Mouse (Mus musculus) erythroblast, embryonic 14.5 days (primary cell): Measurements from ENCODE around the gene Arhgap15. TPM values are rescaled to one million over a fixed set of nuclear protein-coding genes. Genes with fewer than 3 reads are reported as not detected.

ENCODE experiments used
- H3K27me3 ChIP-seq: 2 replicates; pipeline ENCODE4 v1.6.1; 2012; ENCODE audit warnings: inconsistent platforms; ENCODE audit not compliant: control insufficient read depth
- H3K36me3 ChIP-seq: 2 replicates; pipeline ENCODE4 v1.6.1; 2012; ENCODE audit warnings: mild to moderate bottlenecking, inconsistent platforms; ENCODE audit not compliant: control insufficient read depth
- H3K4me1 ChIP-seq: 2 replicates; pipeline ENCODE4 v1.6.1; 2012; ENCODE audit warnings: inconsistent platforms; ENCODE audit not compliant: control insufficient read depth
- H3K4me3 ChIP-seq: replicated peaks from 2 replicates; pipeline ENCODE3; 2012; ENCODE audit warnings: moderate library complexity, mild to moderate bottlenecking, inconsistent platforms
- H3K9me3 ChIP-seq: 2 replicates; pipeline ENCODE4 v1.6.1; 2012; ENCODE audit warnings: low read length, inconsistent platforms, mixed read lengths; ENCODE audit not compliant: control insufficient read depth
- GATA1 ChIP-seq: IDR thresholded peaks from 2 replicates; pipeline ENCODE4 v1.6.1; 2012; ENCODE audit warnings: low read length, inconsistent platforms, mixed read lengths
- TAL1 ChIP-seq: IDR thresholded peaks from 3 replicates; pipeline ENCODE4 v1.6.1; 2012; ENCODE audit warnings: low read length, inconsistent platforms, mixed read lengths
- polyA plus RNA-seq: library from polyadenylated mRNA; stranded (reverse); fragments of >175 nt; gene quantifications from 2 replicates; pipeline ENCODE4 v1.2.3, GENCODE M21; 2012

The Arhgap15 gene
- polyA plus RNA-seq, 1 experiment, result 0.02 TPM

DNA sequence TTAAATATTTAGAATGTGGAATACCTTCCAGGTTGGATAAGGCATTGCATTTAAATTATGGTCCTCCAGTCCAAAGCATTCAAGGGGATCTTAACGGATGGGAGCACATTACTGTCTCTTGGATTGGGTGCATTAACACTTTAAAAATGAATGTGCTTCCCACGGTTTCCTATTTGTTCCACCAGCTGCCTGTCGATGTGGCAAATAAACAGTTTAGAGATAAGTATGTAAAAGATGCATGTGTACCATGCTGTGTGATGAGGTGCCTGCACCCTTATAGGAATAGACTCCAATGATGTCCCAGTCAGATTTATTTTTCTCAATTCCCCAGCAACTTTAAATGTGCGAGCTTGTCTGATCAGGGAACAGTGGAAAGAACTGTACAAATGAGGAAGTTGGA is 332.6 kb downstream of the Arhgap15 start:
- Histone ChIP-seq H3K4me3 (no peak overlapping the region), H3K9me3 (no peaks in the 10 kb centered on the region), H3K27me3 (no peaks in the 10 kb centered on the region), H3K36me3 (no peaks in the 10 kb centered on the region), H3K4me1 (no peaks in the 10 kb centered on the region)
- no peak for TF ChIP-seq TAL1
- TF ChIP-seq GATA1, result no peak

DNA sequence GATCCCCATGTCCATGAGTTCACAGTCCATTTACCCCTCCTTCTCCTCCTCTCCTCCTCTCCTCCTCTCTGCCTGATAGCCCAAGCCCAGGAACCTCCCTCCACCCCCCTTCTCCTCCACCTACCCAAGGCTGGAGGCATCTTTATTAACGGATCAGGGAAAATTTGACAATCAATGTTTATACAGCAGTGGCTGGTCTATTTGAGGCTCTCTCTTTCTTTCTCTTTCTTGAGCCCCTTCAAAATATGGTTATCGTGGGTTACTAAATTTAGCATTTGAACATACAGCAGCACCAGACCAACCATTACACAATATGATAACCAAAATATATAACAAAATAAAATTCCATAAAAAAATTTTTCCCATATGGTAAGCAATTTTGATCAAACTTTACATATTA is 335.8 kb downstream of the Arhgap15 start:
- TF ChIP-seq TAL1, result no peak
- TF ChIP-seq GATA1, result no peak
- no peaks in the 10 kb centered on the region for H3K36me3 ChIP-seq
- H3K4me1 ChIP-seq, result no peaks in the 10 kb centered on the region
- no peaks in the 10 kb centered on the region for H3K9me3 ChIP-seq
- no peak overlapping the region for H3K4me3 ChIP-seq
- H3K27me3 ChIP-seq, result no peaks in the 10 kb centered on the region

DNA sequence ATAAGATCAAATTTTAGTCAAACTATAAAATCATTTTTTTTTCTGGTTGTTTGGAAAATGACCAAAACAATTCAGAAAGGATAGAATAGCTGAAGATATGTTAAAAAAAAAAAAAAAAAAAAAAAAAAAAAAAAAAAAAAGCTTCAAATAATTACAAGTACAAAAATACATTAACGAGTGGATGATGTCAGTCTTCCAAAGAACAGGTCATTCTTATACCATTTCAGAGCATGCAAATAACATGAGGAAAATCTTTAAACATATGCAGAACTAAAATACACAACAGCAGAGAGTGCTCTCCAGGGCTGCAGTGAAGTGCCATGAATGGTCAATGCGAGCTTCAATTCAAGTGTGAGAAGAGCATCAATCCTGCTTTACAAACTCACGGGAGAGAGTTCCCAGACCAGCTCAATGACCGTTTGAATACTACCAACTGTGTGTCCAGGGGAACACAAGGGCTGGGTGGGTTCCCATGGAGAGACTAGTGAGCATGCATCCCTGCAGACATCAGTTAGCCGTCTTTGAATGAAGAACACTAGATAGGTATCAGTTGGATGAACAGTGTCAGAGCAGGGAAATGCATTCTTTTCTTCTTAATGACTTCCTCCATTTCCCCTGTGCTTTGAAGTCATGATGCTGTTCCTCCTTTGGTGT is 337.9 kb downstream of the Arhgap15 start:
- no peaks in the 10 kb centered on the region for H3K27me3 ChIP-seq
- no peaks in the 10 kb centered on the region for H3K4me1 ChIP-seq
- H3K4me3 ChIP-seq, result no peak overlapping the region
- TF ChIP-seq GATA1, result no peak
- no peaks in the 10 kb centered on the region for H3K9me3 ChIP-seq
- H3K36me3 ChIP-seq, result no peaks in the 10 kb centered on the region

DNA sequence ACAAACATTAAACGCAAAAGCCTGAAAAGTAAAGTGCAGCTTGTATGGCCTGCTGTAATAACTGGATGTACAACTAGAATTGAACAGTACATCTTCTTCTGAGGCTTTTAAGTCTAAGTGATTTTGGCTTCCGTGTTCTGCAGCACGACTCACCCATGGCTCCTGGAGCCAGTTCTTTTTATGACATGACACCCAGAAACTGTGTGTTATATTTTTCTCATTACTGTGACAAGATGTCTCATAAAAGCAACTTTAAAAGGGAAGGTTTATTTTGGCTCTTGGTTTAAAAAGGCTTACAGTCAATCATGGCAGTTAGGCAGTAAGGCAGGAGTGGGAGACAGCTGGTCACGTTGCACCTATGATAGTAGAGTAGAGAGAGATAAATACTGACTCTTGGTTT is 349.9 kb downstream of the Arhgap15 start:
- Histone ChIP-seq H3K4me3 (no peak overlapping the region), H3K9me3 (no peaks in the 10 kb centered on the region), H3K27me3 (no peaks in the 10 kb centered on the region), H3K4me1 (no peaks in the 10 kb centered on the region), H3K36me3 (no peaks in the 10 kb centered on the region)
- TF ChIP-seq GATA1 (no peak), TAL1 (no peak)

DNA sequence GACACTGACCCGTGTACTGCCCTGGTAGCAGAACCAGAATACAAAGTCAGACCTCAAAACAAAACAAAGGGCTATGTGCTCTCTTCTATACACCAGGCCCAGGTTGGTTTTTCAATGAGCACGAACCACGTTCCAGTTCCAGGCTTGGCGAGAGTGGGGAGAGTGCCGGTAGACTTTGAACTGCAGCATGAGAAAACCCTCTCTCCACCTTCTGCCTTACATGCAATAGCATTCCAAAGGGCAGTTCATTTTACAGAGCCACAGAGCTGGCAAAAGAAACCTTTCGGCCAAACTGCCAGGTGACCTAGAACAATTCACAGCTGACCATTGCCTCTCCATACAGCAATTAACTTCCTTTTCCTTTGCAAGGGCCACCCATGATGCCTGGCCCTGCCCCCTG is 353.7 kb downstream of the Arhgap15 start:
- Histone ChIP-seq H3K36me3 (no peaks in the 10 kb centered on the region), H3K4me1 (no peaks in the 10 kb centered on the region), H3K4me3 (no peak overlapping the region), H3K27me3 (no peaks in the 10 kb centered on the region), H3K9me3 (no peaks in the 10 kb centered on the region)
- TF ChIP-seq TAL1 (no peak), GATA1 (no peak)

DNA sequence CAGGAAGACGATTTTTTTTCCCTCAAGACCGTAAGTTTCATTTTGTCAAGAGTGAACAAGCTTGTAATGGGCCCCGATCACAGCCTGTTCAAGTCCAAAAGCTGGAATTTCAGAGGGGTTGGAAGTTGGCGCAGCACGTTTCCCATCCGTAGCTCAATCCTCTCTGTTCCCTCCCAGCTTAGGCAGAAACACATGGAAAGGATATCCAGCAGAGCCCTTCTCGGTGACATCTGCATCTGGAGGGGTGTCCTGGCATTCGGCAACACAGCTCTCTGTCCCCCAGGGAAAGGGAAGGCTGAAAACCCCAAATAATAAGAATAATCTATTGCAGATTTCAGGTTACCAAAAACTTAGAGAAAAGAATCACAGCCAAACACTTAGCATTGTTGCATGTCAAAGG is 354.7 kb downstream of the Arhgap15 start:
- TF ChIP-seq GATA1 (no peak), TAL1 (no peak)
- no peak overlapping the region for H3K4me3 ChIP-seq
- H3K36me3 ChIP-seq, result no peaks in the 10 kb centered on the region

DNA sequence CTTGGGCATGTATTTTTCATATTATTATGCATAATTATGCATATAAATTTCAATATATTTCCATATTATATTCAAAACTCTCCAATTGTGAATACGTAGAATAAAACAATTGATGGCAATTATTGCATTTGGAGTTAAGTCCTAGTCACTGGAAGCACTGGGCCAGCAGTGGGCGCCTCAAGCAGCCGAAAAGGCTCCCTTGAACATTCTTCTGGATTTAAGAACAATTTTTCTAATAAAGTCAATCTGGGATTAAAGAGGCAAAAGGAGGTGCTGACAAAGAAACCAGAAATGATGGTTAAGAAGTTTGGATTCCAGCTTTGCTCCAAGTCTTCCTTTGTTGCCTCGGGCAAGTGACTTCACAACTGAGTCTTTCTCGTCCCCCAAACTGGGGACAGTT is 355.1 kb downstream of the Arhgap15 start:
- TF ChIP-seq TAL1 (no peak), GATA1 (no peak)
- H3K9me3 ChIP-seq, result no peaks in the 10 kb centered on the region
- H3K27me3 ChIP-seq, result no peaks in the 10 kb centered on the region
- no peaks in the 10 kb centered on the region for H3K36me3 ChIP-seq
- H3K4me1 ChIP-seq, result no peaks in the 10 kb centered on the region
- no peak overlapping the region for H3K4me3 ChIP-seq

More for the DNA sequence above, 354.7 kb downstream of the Arhgap15 start:
- no peaks in the 10 kb centered on the region for H3K4me1 ChIP-seq
- H3K27me3 ChIP-seq, result no peaks in the 10 kb centered on the region
- no peaks in the 10 kb centered on the region for H3K9me3 ChIP-seq

DNA sequence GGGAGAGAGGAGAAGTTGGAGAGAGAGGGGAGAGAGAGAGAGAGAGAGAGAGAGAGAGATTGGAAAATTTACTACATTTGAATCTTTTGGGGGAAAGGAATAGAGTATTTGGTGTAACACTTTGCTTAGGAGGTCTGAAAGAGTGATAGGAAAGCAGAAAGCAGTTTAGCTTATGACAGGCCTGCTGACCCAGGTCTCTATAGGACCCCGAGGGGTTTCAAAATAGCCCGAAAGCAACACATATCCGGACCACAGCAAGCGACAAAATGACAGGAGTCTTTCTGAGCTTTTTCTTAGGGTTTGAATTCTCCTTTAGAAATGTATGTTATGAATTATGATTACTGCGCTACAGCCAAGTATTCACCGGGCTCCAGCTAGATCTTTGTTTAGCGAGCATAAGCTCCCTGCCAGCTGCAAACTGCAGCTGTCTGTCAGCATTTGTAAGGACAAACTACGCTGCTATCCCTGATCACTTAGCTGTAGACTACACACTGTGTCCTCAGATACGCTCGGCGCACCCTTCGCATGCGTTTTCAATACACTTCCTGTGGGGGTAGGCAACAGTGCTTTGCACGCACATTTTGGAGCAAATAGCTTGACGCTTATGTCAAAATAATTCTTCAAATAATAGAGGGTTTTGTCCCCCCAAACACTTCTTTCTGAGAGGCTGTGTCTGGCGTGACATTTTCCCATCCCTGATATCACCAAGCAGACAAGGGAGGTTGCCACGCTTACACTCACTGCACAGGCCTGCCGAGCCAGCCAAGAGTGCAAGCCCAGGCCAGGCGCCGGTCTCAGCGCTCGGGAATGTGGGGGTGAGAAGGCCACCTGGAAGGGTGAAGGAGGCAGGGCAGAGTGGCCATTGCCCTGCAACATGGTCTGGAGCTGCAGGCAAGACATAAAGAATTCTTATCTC is 355.9 kb downstream of the Arhgap15 start:
- Histone ChIP-seq H3K36me3 (no peaks in the 10 kb centered on the region), H3K9me3 (no peaks in the 10 kb centered on the region)
- no peak for TF ChIP-seq TAL1
- no peak for TF ChIP-seq GATA1

DNA sequence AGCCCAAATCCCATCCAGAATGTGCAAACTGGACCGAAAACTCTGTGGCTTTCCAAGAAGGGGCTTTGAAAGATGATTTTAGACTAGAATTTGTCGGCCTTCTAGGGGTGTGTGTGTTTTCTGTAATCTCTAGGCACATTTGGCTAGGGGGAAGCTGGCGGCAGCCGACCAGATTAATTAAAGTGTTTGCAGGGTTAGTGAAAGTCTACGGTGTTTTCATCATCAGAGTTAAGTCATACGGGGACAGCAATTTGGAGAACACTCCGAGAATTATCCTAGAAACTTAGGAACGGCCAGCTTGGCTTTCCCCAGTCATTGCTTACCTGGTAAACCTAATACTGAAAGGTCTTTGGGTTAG is 356.6 kb downstream of the Arhgap15 start:
- no peaks in the 10 kb centered on the region for H3K9me3 ChIP-seq
- no peaks in the 10 kb centered on the region for H3K27me3 ChIP-seq
- H3K4me1 ChIP-seq, result no peaks in the 10 kb centered on the region
- H3K36me3 ChIP-seq, result no peaks in the 10 kb centered on the region
- TF ChIP-seq TAL1, result no peak
- TF ChIP-seq GATA1, result no peak
- no peak overlapping the region for H3K4me3 ChIP-seq

More for the DNA sequence above, 355.9 kb downstream of the Arhgap15 start:
- Histone ChIP-seq H3K4me3 (no peak overlapping the region), H3K27me3 (no peaks in the 10 kb centered on the region), H3K4me1 (no peaks in the 10 kb centered on the region)
